Mouse (Mus musculus) liver, adult 2 months (tissue): ENCODE data around the gene Ncam1. TPM values are rescaled to one million over a fixed set of nuclear protein-coding genes. Genes with fewer than 3 reads are reported as not detected.

Source experiments
- DNase-seq: peaks from one replicate; pipeline ENCODE4 v3.0.0-alpha.2; 2011; ENCODE audit warnings: low read depth, low spot score; ENCODE audit errors: extremely low read depth
- H3K27ac ChIP-seq: fragments of 200-500 bp; replicated peaks from 2 replicates; pipeline ENCODE4 v1.5.1; 2012; ENCODE audit warnings: low read depth, mild to moderate bottlenecking, control low read depth, inconsistent platforms, low read length; ENCODE audit not compliant: insufficient read depth
- H3K27me3 ChIP-seq: fragments of 200-500 bp; 2 replicates; pipeline ENCODE4 v1.6.1; 2012; ENCODE audit warnings: mild to moderate bottlenecking, moderate library complexity, low read length, inconsistent platforms; ENCODE audit not compliant: control insufficient read depth, insufficient read depth
- H3K36me3 ChIP-seq: fragments of 200-500 bp; 2 replicates; pipeline ENCODE4 v1.6.1; 2012; ENCODE audit warnings: low read length, inconsistent platforms; ENCODE audit not compliant: control insufficient read depth, insufficient read depth
- H3K4me1 ChIP-seq: fragments of 200-500 bp; 2 replicates; pipeline ENCODE4 v1.6.1; 2011; ENCODE audit warnings: low read length; ENCODE audit not compliant: control insufficient read depth, insufficient read depth
- H3K4me3 ChIP-seq: fragments of 200-500 bp; 2 replicates; pipeline ENCODE4 v1.5.1; 2011; ENCODE audit warnings: low read depth, mild to moderate bottlenecking, control low read depth, low read length, moderate library complexity; ENCODE audit not compliant: insufficient read depth
- H3K79me2 ChIP-seq: fragments of 200-500 bp; 2 replicates; pipeline ENCODE4 v1.6.1; 2012; ENCODE audit warnings: inconsistent platforms, mild to moderate bottlenecking, low read length, moderate library complexity; ENCODE audit not compliant: control insufficient read depth, insufficient read depth
- H3K9ac ChIP-seq: fragments of 200-500 bp; 2 replicates; pipeline ENCODE4 v1.6.1; 2012; ENCODE audit warnings: low read depth, mild to moderate bottlenecking, control low read depth, inconsistent platforms, low read length
- CTCF ChIP-seq: fragments of 200-500 bp; IDR thresholded peaks from 2 replicates; pipeline ENCODE4 v1.5.1; 2011; ENCODE audit warnings: low read depth, low read length, control low read depth
- POLR2A ChIP-seq: fragments of 200-500 bp; IDR thresholded peaks from 2 replicates; pipeline ENCODE4 v1.6.1; 2011; ENCODE audit warnings: low read length, control low read depth; ENCODE audit not compliant: insufficient read depth; ENCODE audit errors: extremely low read depth
- WGBS: fragments of 180-500 bp; shearing (Covaris S2); methylation state at CpG from one replicate; pipeline ENCODE4 v1.1.7; 2018; 5-methylcytosine and 5-hydroxymethylcytosine counted together
- polyA plus RNA-seq: library from polyadenylated mRNA; depleted of rRNA; stranded (reverse); fragments of >200 nt; gene quantifications from 2 replicates; pipeline ENCODE4 v1.2.3, GENCODE M21; 2012
- total RNA-seq: library from RNA; depleted of rRNA; stranded (reverse); fragments of >200 nt; gene quantifications from 2 replicates; pipeline ENCODE4 v1.2.3, GENCODE M21; 2014

Gene Ncam1
- total and polyA plus RNA-seq, 2 experiments = 0.07 to 0.18 TPM

DNA sequence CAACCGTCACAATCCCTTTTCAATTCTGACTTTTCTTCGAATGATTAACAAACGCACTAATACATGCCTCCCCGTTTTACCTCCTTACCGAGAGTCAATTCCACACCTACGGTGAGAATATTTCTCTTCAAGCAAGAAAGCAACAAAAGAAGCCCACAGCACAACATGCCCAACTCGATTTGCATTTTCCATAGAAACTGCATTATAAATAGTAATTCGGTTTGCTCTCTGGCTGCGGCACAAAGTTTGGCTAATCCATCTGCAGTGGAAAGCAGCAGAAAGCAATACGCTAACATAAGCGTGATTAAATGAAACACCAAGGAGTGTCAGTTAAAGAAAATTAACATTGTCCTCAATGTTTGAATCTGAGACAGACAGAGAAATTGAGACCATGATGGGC lies 177.0 kb downstream of the Ncam1 start:
- Histone ChIP-seq H3K27ac (no peak overlapping the region), H3K27me3 (no peaks in the 10 kb centered on the region), H3K4me3 (no peak overlapping the region), H3K9ac (no peak overlapping the region), H3K4me1 (no peaks in the 10 kb centered on the region), H3K36me3 (no peaks in the 10 kb centered on the region), H3K79me2 (no peaks in the 10 kb centered on the region)
- WGBS = 91% methylated on average over 11 of the region's 11 CpGs
- no peak for DNase-seq
- TF ChIP-seq POLR2A (no peak), CTCF (no peak)

DNA sequence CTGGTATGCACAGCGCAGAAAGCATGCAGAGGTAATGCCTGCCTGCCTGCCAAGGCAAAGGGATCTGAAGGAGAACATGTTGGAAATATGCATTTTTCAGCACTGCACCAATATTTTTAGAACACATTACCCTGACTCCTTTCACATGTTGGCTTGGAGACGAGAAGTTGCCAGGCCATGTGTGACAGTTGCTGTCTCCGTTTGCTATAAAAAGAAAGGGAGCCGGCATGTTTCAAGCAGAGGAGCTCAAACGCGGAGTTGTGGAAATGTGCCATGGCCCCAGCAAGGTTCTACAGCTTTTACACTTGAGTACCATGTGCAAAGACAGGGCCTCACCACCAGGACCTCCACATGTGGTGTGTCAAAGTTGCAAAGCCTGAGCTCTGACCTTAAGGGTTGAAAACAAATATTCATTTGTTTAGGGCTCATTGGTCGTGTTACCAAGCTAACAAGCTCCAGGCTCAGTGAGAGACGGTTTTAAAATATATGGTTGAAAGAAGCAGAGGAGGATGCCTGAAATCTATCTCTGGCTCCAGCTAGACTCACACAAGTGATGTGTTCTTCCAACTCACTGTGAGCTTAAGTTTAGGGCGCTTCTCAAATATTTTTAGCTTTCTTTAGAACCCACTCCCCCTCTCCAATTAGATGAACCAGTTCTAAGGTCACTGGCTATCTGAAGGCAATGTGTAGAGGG lies 179.9 kb downstream of the Ncam1 start:
- TF ChIP-seq POLR2A (no peak), CTCF (no peak)
- 87% methylated on average over 9 of the region's 9 CpGs for WGBS

DNA sequence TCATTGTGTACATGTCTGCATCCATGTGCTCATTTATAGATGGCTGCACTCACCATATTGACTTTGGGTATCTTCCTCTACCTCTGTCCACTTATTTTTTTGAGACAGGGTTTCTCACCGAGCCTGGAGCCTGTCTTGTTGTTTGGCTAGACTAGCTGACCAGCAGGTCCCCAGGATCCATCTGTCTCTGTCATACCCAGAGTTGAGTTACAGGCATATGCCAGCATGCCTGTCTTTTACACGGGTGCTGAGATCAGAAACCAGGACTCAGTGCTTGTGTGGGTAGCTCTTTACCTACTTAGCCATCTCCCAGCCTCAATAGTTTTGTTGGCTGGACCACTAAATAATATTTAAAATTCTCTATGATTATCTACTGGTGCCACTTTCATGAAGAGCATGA lies 180.5 kb downstream of the Ncam1 start:
- H3K27me3 ChIP-seq = no peaks in the 10 kb centered on the region
- H3K9ac ChIP-seq = no peak overlapping the region
- TF ChIP-seq POLR2A (no peak), CTCF (no peak)
- no peaks in the 10 kb centered on the region for H3K4me1 ChIP-seq
- H3K79me2 ChIP-seq = no peaks in the 10 kb centered on the region
- no peak for DNase-seq
- H3K27ac ChIP-seq = no peak overlapping the region
- no peak overlapping the region for H3K4me3 ChIP-seq
- no peaks in the 10 kb centered on the region for H3K36me3 ChIP-seq
- WGBS = 80% methylated on average over 2 of the region's 2 CpGs

More for the DNA sequence above, 179.9 kb downstream of the Ncam1 start:
- no peak for DNase-seq
- Histone ChIP-seq H3K36me3 (no peaks in the 10 kb centered on the region), H3K4me3 (no peak overlapping the region), H3K27ac (no peak overlapping the region), H3K79me2 (no peaks in the 10 kb centered on the region), H3K27me3 (no peaks in the 10 kb centered on the region), H3K4me1 (no peaks in the 10 kb centered on the region), H3K9ac (no peak overlapping the region)

DNA sequence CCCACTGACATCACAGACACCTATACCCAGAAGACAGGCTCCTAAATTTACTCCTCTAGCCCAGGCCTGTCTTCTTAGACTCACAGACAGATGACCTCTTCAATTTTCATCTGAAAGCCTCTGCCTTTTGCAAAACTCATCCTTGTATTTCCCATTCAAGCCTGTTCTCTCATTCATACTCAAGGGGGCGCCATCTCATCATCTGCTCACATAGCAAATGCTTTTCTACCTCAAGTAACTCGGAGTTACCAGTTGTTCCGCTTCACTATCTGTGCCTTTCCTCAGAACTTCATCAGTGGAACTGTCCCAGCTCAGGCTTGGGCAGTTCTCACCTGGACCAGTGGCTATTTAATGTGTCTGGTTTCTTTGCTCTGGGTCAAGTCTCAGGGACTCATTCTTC lies 181.5 kb downstream of the Ncam1 start:
- Histone ChIP-seq H3K9ac (no peak overlapping the region), H3K79me2 (no peaks in the 10 kb centered on the region), H3K27ac (no peak overlapping the region), H3K36me3 (no peaks in the 10 kb centered on the region), H3K4me3 (no peak overlapping the region), H3K27me3 (no peaks in the 10 kb centered on the region), H3K4me1 (no peaks in the 10 kb centered on the region)
- 17% methylated on average over 3 of the region's 3 CpGs for WGBS
- TF ChIP-seq POLR2A = no peak
- no peak for TF ChIP-seq CTCF
- peak; percentile 18 for DNase-seq

DNA sequence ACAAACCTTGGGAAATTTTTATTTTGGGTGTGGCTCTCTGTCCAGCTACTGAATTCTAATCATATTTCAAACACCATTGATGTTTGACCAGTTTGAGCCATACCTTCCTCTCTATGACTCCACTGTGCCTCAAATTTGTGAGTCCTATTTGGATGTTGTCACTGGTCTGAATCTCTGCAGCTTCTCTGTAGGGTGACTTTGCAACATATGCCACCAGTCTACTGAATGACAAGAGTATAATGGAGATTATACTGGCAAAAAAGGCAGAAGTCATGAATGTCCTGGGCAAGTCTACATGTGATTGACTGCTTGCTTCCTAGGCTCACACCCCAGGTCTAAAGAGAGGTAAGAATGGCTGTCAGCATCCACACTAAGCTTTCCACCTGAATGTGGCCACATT lies 186.3 kb downstream of the Ncam1 start:
- Histone ChIP-seq H3K27ac (no peak overlapping the region), H3K9ac (no peak overlapping the region), H3K4me1 (no peaks in the 10 kb centered on the region), H3K4me3 (no peak overlapping the region), H3K36me3 (no peaks in the 10 kb centered on the region), H3K27me3 (no peaks in the 10 kb centered on the region), H3K79me2 (no peaks in the 10 kb centered on the region)
- DNase-seq = no peak
- no peak for TF ChIP-seq POLR2A
- TF ChIP-seq CTCF = no peak

DNA sequence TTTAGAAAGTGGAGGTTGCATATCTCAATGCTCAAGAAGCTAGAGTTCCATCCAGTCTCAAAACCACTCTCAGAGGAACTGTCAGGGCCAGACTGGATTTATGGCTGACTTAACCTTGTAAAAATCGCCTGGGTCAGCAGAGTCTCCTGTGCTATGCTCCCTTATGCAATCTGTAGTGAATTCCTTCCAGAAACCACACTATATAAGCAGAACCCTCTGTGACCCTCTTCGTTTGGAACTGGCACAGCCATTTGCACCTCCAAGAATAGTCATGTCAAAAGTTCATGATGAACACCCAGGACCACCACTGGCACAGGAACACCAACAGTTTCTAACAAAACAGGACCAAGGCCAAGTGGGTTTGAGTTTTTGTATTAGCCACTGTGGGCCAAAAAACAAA lies 190.5 kb downstream of the Ncam1 start:
- Histone ChIP-seq H3K27me3 (no peaks in the 10 kb centered on the region), H3K36me3 (no peaks in the 10 kb centered on the region), H3K27ac (no peak overlapping the region), H3K9ac (no peak overlapping the region), H3K4me1 (no peaks in the 10 kb centered on the region), H3K4me3 (no peak overlapping the region), H3K79me2 (no peaks in the 10 kb centered on the region)
- 73% methylated on average over 2 of the region's 2 CpGs for WGBS
- TF ChIP-seq CTCF = no peak
- no peak for TF ChIP-seq POLR2A
- no peak for DNase-seq
